Mouse (Mus musculus) small intestine, adult 2 months (tissue): Measurements from ENCODE around the gene Rab21.

Experiments used
- CTCF ChIP-seq: fragments of 200-500 bp; IDR thresholded peaks from 2 replicates; pipeline ENCODE4 v1.5.1; 2012; ENCODE audit warnings: low read depth, mild to moderate bottlenecking, control low read depth, inconsistent platforms, low read length, moderate library complexity, mixed read lengths; ENCODE audit not compliant: insufficient replicate concordance, insufficient read length; ENCODE audit errors: extremely low read depth
- POLR2A ChIP-seq: fragments of 200-500 bp; IDR thresholded peaks from 2 replicates; pipeline ENCODE4 v1.6.1; 2012; ENCODE audit warnings: low read depth, mild to moderate bottlenecking, control low read depth, inconsistent platforms, low read length, moderate library complexity

DNA sequence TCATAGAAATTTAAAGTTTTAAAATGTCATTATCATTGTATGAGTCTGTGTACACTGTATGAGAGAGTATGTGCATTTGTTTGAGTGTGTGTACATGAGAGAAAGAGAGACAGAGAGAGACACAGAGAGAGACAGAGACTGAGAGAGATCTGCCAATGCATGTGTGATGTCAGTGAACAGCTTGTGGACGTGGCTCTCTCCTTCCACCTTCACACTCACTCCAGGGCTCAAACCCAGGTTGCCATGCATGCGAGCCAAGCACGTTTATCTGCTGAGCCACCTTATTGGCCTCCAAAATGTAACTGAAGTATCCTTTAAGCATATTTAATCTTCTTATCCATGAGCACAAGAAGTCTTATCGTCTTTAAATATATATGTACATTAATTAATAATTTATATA, 21.5 kb upstream of the Rab21 start:
- TF ChIP-seq POLR2A (no peak), CTCF (no peak)
